Mouse (Mus musculus) E14TG2a.4 (cell line): ENCODE data around the gene Csnk2a1.

Source experiments
- CTCF ChIP-seq: conservative IDR thresholded peaks from 2 replicates; pipeline ENCODE4 v1.5.1; 2014; ENCODE audit warnings: low read length
- NANOG ChIP-seq: IDR thresholded peaks from 2 replicates; pipeline ENCODE4 v1.6.1; 2014; ENCODE audit warnings: borderline replicate concordance, low read length, mixed read lengths
- POU5F1 ChIP-seq: IDR thresholded peaks from 2 replicates; pipeline ENCODE4 v1.6.1; 2014; ENCODE audit warnings: low read length, borderline replicate concordance

- TF ChIP-seq CTCF (no peak), NANOG (no peak), POU5F1 (no peak)
Observed at GRCm38 (mm10) chr2:152281407-152281806, 54.8 kb downstream of the Csnk2a1 start.
